Mouse (Mus musculus): ENCODE data around the gene Ikbke.

Gene Ikbke

GRCm38 (mm10) chr1:131236077-131236476, 43.3 kb downstream of the Ikbke start:
- DNase-seq, result no peak

GRCm38 (mm10) chr1:131233527-131233926, 45.9 kb downstream of the Ikbke start:
- no peak for DNase-seq

- no peak for DNase-seq
These were observed 50.7 kb downstream of the Ikbke start for GRCm38 (mm10) chr1:131228659-131229058.

- no peak for DNase-seq
These were observed 51.2 kb downstream of the Ikbke start for GRCm38 (mm10) chr1:131228225-131228624.

- DNase-seq, result no peak
These were observed 54.4 kb downstream of the Ikbke start for GRCm38 (mm10) chr1:131224848-131225471.

GRCm38 (mm10) chr1:131223345-131223744, 56.1 kb downstream of the Ikbke start:
- no peak for DNase-seq

- DNase-seq, result no peak
These were observed 57.4 kb downstream of the Ikbke start for GRCm38 (mm10) chr1:131221822-131222590.

GRCm38 (mm10) chr1:131218933-131219332, 60.5 kb downstream of the Ikbke start:
- DNase-seq, result no peak

- DNase-seq, result no peak
These were observed 66.0 kb downstream of the Ikbke start for GRCm38 (mm10) chr1:131213361-131213760.

GRCm38 (mm10) chr1:131212956-131213355, 66.5 kb downstream of the Ikbke start:
- DNase-seq, result no peak

GRCm38 (mm10) chr1:131211655-131212054, 67.8 kb downstream of the Ikbke start:
- no peak for DNase-seq

GRCm38 (mm10) chr1:131209971-131210426, 69.4 kb downstream of the Ikbke start:
- DNase-seq, result no peak

GRCm38 (mm10) chr1:131208800-131209199, 70.6 kb downstream of the Ikbke start:
- no peak for DNase-seq

GRCm38 (mm10) chr1:131208081-131208480, 71.3 kb downstream of the Ikbke start:
- no peak for DNase-seq

GRCm38 (mm10) chr1:131207531-131207930, 71.9 kb downstream of the Ikbke start:
- no peak for DNase-seq

- no peak for DNase-seq
These were observed 73.1 kb downstream of the Ikbke start for GRCm38 (mm10) chr1:131206342-131206741.

- no peak for DNase-seq
These were observed 74.9 kb downstream of the Ikbke start for GRCm38 (mm10) chr1:131204461-131204860.
